Mouse (Mus musculus) ES-Bruce4 (cell line): ENCODE data around the gene Krtap4-9.
"Not testable (repeated sequence)": the region's sequence is repeated elsewhere in the genome, so short reads cannot be mapped to it uniquely, and the experiment has no call there.

ENCODE experiments used
- CTCF ChIP-seq: IDR thresholded peaks from one replicate; pipeline ENCODE4 v1.8.1; 2011; ENCODE audit warnings: low read depth, low read length
- EP300 ChIP-seq: IDR thresholded peaks from 2 replicates; pipeline ENCODE4 v1.6.1; 2011; ENCODE audit warnings: low read depth, low read length; ENCODE audit not compliant: insufficient read depth
- POLR2A ChIP-seq: IDR thresholded peaks from one replicate; pipeline ENCODE4 v1.8.1; 2011; ENCODE audit warnings: low read length; ENCODE audit not compliant: insufficient read depth

DNA sequence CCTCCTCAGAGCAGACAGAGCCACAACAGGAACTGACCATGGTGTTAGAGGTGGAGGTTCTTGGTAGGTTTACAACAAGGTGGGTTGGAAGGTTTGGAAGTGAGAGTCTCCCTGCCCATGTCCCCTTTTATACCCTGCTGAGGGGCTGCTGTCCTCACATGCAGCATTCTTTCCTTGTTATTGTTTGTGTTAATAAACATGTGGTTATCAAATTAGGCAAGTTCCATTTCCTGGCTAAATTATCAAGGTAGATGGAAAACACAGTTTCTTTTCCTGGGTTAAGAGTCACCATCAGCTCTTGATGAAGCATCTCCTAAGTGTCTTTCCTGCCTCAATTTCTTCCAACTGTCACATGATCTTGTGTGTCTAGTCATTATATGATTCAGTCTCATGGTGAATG is 12.2 kb upstream of the Krtap4-9 start, which contains the start of gene Gm11595:
- not testable (repeated sequence) for TF ChIP-seq POLR2A, CTCF, EP300
